Mouse (Mus musculus) mesoderm, embryonic 11.5 days (tissue): ENCODE results near the gene Cnnm3.
A peak's percentile ranks its signal among the peaks of the same experiment; 100 is the strongest.

Experiments used
- DNase-seq: peaks from one replicate; pipeline ENCODE4 v3.0.0-alpha.2; 2012; ENCODE audit warnings: low read depth, low spot score

Gene Cnnm3

GRCm38 (mm10) chr1:36511289-36512021, at the start of gene Cnnm3:
TSS of gene Cnnm3 (plus strand) at chr1:36511867.
- DNase-seq: peak; percentile 97

DNA sequence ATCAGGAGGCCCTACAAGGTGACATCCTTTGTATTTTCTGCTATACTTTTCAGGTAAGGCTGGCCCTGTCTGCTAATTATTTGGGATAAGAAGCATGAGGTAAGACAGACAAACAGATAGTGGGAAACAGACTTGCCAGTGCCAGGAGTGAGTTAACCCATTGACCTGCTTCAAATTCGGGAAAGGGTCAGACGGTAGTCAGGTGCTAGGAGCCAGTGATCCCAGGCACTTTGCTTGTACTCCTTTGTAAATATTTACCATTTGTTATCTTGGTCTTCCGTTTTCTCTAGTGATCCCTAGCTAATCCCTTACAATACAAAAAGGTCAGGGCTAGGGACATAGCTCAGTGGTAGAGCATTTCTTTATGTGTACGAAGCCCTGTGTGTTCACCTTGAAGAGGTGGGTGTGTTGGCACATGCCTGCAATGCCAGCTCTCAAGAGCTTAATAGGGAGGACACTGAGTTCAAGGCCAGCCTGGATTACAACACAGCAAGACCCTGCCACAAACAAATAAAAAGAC, 46.0 kb upstream of the Cnnm3 start:
- DNase-seq: no peak

DNA sequence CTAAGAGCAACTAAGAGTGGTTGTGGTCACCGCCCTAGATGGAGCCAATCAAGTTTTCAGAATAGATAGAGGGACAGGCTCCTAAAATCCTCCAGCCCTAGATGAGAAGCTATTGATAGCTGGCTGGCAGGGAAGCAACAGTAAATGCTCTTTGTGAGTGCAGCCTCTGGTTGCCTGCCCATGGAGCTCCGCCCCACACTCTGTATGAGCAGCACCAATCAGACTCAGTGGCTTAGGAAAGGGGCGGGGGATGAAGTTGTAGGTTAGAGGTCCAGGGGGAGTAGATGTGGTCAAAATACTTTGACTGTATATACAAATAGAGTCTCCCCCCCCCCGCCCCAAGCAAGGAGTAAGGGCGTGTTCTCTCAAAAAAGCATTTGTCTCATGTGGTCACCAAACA, 44.2 kb upstream of the Cnnm3 start:
- DNase-seq: no peak

- no peak for DNase-seq
Observed at GRCm38 (mm10) chr1:36469811-36470444, 41.7 kb upstream of the Cnnm3 start.

- peak; percentile 84 for DNase-seq
Observed at GRCm38 (mm10) chr1:36471181-36472105, 40.2 kb upstream of the Cnnm3 start, which contains the start of gene Cnnm4. TSS of gene Cnnm4 (plus strand) at chr1:36471620.

GRCm38 (mm10) chr1:36472106-36472440, 39.6 kb upstream of the Cnnm3 start:
- DNase-seq: no peak

DNA sequence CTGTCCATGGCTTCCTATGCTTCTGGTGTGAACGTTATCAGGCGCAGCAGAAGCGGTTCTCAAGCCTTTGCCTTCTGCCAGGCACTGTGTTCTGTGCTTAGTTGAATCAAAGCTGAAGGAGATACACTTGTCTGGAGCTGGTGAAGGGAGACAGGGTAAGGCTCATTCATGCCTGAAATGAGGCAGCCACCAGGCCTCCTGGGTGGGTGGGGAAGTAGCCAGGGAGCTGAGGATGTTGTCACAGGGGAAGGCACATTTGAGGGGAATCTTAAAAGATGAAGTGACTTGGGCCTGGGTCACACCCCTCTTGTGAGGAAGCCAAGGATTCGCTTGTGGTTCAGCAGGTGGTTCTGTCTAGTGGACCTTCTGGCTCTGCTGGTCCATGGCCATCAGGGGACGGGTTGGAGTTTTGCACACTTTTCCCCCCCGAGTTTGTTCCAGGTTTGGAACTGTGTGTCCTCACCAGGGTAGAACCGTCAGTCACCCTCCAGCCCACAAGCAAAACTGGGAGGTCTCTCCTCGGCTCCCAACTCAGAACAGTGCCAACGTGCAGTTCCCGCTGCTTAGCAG, 38.4 kb upstream of the Cnnm3 start:
- no peak for DNase-seq

- no peak for DNase-seq
Observed at GRCm38 (mm10) chr1:36474646-36475045, 37.0 kb upstream of the Cnnm3 start.

GRCm38 (mm10) chr1:36475480-36476110, 36.1 kb upstream of the Cnnm3 start:
- DNase-seq: peak; percentile 22

- no peak for DNase-seq
Observed at GRCm38 (mm10) chr1:36476426-36476825, 35.2 kb upstream of the Cnnm3 start.

GRCm38 (mm10) chr1:36478343-36478795, 33.3 kb upstream of the Cnnm3 start:
- no peak for DNase-seq

- DNase-seq: no peak
Observed at GRCm38 (mm10) chr1:36479903-36480899, 31.5 kb upstream of the Cnnm3 start.

GRCm38 (mm10) chr1:36483825-36484224, 27.8 kb upstream of the Cnnm3 start:
- DNase-seq: no peak

DNA sequence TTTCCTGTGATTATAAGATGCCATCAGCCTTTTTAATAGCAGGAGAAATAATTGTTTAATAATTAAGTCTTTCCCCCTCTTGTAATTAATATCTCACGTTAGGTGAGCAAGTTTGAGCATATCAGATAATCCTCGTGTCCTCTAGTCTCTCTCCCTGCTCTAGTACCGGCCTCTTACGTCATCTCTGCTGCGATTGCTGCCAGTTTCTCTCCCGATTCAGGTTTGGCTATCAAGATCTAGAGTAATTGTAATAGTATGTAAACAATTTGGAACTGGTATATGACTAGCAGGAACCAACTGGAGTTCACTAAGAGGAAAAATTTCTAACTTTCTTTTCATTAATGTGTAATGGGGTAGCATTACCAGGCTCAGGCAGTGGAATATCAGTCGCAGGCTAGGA, 26.6 kb upstream of the Cnnm3 start:
- DNase-seq: no peak

DNA sequence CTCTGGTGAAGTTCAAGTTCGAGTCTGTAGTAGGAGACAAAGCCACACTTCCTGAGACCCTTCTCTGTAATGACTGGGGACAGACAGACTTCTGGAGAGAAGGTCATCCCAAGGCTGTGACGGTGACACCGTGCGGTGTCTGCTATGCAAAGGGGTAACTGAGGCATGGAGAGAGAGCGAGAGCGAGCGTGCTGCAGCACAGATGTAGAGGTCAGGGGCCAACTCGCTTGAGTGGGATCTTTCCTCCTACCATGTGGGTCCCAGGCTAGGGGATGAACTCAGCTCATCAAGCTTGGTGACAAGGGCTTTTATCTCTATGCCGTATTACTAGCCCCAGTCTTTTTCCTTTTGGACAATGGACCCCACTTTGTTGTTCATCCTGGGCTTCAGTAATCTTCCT, 24.6 kb upstream of the Cnnm3 start:
- DNase-seq: peak; percentile 18

GRCm38 (mm10) chr1:36489661-36490060, 22.0 kb upstream of the Cnnm3 start:
- DNase-seq: no peak

DNA sequence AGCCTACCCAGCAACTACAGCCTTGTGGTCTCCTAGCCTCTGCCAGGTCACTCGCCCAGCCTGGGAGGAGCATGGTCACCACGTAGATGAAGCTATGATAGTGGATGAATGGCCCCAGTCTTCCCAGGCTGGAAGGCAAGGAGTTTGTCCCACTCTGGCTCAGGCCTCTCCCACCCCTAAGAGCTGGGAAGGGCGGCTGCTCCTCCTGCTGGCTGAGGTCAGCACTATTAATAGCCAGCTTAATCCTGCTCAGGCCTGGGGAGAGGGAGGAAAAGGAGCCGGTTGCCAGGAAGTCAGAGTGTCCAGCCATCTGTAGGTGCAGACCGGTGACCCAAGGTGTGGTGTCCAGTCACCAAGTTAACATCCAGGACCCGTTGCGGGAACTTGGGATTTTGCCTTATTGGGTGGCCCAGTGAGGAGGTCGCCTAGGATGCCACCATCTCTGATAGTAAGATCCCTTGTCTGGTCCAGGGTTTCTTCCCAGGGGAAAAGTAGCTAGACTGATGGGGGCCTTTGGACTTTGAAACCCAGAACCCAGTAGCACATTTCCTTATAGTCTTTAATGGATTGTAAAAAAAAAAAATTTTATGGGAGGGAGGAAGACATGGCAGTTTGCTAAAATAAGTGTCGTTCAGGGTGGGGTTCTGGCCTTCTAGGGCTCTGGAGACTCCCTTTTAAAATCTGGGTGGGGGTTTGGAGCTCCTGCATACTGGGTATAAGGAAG, 19.1 kb upstream of the Cnnm3 start:
- DNase-seq: peak; percentile 45

- DNase-seq: no peak
Observed at GRCm38 (mm10) chr1:36493299-36493698, 18.4 kb upstream of the Cnnm3 start.

- DNase-seq: no peak
Observed at GRCm38 (mm10) chr1:36496719-36497118, 14.9 kb upstream of the Cnnm3 start.
